Mouse (Mus musculus): ENCODE results near the gene Scd2. TPM values are rescaled to one million over a fixed set of nuclear protein-coding genes. Genes with fewer than 3 reads are reported as not detected.
A peak's percentile ranks its signal among the peaks of the same experiment; 100 is the strongest.
"Not testable (repeated sequence)": the region's sequence is repeated elsewhere in the genome, so short reads cannot be mapped to it uniquely, and the experiment has no call there.

Gene Scd2
- total RNA-seq, 2 experiments from 2014 or later = 78.1 to 82.1 TPM

GRCm38 (mm10) chr19:44274452-44274851 lies 19.0 kb upstream of the Scd2 start:
- no peak for DNase-seq

DNA sequence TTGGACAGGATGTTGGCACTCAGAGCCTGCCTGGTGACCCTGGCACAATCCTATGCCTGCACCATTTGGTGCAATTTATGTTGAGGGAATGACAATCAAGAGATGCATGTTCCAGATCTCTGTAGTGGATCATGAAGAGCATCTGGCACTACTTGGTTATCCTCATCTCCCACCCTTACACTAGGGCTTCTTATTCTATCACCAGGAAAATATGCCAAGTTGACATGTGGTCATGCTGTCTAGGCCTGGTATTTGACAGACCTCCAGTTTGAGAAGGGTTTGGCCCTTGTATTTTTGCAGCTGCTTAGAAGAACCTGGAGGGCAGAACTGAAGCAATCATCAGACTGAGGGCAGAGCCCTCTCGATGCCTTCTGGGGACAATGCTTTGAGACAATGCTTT lies 18.1 kb upstream of the Scd2 start:
- no peak for DNase-seq

DNA sequence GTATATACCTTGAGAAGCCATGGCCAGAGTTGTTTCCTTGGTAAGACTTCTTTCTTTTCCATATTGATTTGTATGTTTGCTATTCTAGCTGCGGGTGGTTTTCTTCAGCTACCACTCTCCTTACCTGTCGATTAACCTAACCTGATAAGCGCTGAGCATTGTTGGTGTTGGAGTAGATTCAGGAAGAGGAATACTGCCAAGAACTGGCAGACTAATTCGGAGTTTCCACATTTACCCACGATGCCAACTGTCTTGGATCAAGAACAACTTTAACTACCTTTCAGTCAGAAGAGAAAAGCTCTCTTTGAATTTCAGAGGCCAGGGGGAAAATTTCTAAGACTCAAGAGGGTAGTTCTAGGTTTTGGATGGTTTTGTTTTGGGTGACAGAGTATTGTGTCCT lies 16.6 kb upstream of the Scd2 start:
- DNase-seq = no peak

GRCm38 (mm10) chr19:44277931-44278330 lies 15.5 kb upstream of the Scd2 start:
- no peak for DNase-seq

GRCm38 (mm10) chr19:44280755-44281154 lies 12.7 kb upstream of the Scd2 start:
- DNase-seq = peak; percentile 38

GRCm38 (mm10) chr19:44281825-44282447 lies 11.5 kb upstream of the Scd2 start:
- DNase-seq = not testable (repeated sequence)

DNA sequence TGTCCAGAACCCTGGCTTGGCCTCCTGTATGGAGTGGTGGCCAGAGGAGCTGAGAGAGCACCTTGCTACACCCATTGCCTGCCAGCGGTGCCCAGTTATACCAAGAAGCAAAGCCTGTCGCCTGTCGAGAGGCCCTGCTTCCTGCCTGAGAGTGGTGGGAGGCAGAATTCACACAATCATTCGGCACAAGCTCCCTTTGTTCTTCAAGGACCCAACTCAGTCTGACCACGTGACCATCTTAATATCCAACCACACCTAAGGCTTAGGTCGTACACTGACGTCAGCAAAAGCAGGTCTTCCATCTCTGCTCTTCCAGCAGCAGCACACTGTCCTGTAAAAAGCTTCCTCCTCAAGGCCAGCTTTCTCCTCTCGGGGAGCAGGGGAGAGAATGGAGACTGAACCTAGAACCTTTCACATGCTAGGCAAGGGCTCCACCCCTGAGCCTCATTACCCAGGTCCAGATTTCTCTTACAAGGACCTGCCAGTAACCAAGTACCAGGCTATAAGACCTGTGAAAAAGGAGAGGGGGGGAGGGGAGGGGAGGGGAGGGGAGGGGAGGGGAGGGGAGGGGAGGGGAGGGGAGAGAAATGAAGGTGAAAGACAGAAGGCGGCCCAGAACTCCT lies 10.8 kb upstream of the Scd2 start:
- DNase-seq = no peak

DNA sequence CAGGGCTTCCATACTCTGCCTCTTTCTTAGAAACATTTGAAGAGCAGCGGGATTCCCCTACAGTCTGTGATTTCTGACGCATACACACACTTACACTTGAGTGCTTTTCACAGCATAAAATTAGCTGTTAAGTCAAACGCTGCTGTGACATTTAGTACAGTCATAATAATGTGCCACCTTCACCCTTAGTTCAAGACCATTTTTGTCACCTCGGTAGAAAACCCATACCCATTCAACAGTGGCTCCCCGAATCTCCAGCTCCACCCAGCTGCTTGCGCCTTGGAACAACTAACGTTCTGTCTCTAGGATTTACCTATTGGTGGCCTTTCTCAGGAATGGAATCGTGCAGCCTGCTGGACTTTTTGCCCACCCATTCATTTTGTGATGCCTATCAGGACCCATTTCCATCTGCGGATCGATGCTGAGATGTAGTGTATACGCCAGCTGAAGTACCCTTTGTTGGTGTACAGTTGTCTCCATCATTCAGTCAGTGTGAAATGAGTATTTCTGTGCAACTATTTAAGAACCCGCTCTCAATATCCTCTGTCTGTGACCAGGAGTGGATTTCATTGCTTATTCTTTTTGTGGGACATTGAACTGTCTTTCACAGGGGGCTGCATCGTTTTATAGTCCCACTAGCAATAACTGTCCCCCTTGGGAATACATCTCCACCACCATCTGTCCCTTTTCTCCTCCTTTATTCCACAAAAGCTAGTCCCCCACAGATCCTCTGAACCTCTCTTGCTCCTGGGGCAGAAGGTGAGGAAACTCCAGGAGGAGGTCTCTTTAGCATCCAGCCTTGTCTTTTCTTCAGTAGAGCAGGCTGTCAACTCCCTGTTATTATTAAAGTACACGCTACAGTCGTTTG lies 10.1 kb upstream of the Scd2 start:
- DNase-seq = no peak

DNA sequence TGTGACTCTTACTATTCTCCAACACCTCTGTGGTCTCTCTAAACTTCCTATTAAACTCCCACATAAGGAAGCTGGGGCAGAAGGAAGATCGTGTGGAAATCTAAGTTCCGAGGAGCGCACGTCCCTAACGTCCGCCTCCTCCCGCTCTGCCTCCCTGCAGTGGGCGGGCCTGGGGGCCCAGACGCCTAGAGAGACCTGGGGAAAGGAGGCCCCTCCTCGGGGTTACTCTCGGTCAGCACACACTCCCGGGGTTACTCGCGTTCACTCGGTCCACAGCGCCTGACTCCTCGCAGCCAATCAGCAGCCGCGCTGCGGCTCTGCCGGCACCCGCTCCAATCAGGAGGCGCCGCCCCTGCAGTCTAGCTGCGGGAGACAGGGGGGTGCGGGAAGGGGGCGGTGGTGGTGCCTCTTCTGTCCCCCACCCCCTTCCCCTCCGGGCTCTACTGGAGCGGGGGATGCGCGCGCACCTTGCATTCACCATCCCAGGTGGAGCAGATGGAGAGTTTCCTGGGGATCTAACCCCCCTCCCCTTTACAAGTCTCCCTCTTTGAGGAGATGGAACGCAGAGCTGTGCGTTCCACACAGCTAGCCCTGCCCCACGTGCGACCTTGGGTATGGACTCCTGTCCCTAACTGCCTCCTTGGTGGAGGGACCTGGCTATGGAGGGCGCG lies 9.3 kb upstream of the Scd2 start:
- peak; percentile 89 for DNase-seq

GRCm38 (mm10) chr19:44284723-44285122 lies 8.8 kb upstream of the Scd2 start:
- no peak for DNase-seq

DNA sequence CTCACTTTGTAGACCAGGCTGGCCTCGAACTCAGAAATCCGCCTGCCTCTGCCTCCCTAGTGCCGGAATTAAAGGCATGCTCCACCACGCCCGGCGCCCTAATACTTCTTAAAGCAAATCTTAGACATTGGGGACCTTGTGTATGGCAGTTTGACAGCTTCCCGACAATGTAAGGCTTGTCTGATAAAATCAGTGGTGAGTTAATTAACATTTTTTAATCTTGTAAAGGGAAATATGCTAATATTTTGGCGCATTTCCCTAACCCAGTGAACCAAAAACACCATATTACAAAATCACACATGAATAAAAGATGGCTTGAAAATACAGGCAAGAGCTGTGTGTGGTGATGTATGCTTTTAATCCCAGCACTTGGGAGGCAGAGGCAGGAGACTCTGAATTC lies 7.9 kb upstream of the Scd2 start:
- DNase-seq = no peak

DNA sequence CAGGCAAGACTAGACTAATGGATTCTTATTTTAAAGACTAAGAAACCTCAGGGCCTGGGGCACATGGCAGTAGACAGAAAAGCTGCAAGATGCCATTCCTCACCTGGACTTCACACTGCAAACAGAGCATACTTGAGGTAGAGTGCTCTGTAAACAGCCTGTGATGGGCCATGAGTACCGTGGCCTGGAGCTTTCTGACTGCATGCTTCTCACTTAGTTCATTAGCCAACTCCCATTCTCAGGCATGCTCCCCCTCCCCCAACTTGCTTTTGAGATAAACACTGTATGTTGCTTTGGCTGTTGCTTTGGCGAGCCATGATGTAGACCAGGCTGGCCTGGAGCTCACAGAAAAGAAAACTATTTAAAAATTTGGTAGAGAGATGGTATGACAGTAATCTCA lies 7.4 kb upstream of the Scd2 start:
- no peak for DNase-seq

DNA sequence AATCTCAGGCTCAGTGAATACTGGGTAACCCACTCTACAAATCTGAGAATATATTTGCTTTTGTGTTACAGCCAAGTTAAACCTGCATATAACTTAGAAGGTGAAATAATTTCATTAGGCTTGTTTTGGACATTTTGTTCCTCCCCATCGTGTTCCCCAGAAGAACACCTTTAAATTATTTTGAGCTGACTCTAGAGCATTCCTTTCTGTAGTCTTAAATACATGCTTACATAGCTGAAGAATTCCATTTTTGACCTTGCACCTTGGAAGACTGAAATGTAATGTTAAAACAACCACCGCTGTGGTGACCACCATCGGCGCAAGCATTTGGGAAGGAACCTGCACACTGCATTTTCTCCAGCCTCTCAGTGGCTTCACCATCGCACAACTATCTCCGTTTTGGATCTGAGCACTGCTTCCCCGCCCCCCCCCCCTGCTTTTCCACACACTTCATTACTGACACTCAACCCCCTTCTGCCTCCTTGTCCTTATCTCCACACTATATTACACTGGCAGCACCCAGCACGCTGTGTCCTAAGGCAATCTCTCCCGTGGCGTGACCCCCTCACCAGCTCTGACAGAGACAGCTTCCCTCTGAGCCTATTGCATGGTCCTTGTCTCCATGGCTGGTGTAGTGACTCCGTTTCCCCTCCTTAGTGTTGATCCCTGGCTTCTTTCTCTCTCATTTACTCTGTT lies 5.9 kb upstream of the Scd2 start:
- no peak for DNase-seq

- no peak for DNase-seq
These were observed 1.4 kb upstream of the Scd2 start for GRCm38 (mm10) chr19:44292083-44292482.

DNA sequence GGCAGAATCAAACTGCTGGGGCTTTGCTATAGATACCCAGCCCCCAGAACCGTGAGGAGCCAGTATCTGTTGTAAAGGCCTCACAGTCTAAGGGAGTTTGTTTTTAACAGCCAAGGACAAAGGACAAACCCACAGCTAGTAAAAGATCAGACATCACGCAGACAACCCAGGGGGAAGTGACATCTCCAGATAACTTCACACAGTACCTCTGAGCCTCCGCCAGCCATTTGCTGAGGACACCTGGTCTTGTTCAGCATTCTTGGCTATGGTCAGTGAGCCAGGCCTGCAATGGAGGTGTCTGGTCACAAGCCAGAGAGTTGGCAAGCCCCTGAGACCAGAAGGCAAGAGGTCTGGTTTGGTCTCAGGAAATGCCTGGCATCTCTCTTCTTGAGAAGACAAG lies 991 bp upstream of the Scd2 start:
- DNase-seq = no peak

DNA sequence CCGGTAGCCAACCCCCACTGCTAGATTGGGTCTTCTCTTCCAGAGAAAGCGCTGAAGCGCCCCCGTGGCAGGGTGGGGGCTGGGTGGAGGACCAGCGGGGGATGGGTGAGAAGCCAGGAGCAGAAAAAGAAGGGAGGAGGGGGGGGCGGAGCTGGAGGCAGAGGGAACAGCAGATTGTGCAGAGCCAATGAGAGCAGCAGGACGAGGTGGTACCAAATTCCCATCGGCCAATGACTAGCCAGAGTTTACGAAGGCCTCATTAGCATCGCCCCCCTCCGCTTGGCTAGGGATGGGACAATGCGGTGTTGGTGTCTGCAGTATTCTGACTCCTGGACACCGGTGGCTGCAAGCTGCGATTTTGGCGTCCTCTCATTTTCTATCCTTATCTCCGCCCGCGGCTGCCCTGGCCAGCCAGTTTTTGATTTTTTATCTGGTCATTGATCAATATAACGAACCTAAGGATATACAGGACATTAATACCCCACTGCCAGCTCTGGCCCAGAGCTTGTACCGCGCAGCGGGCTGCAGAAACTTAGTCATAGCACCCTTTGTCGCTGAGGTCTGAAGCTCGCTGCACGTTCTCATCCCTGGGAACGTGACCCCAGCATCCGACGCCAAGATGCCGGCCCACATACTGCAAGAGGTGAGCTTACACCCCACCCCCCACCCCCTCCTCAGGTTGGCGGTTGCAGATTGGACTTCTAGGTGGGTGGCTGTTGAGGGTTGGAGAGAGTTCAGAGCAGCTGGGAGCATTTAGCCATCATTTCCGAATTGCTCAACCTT lies 486 bp downstream of the Scd2 start:
- peak; percentile 88 for DNase-seq

DNA sequence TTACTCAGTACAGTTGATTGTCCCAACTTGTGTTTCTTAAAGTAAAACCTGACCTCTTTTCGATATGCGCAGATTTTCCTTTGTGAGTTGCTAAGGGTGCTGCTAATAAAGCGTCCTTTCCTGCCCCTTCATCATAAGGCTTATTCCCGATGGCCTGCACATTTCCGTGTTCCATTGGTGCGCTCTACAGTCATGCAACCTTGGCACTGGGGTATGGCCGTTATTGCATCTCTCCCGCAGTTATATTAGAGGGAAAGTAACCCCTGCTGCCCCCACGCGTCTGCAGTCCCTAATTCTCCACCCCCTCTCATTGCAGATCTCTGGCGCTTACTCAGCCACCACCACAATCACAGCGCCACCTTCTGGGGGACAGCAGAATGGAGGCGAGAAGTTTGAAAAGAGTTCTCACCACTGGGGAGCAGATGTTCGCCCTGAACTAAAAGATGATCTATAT lies 1.1 kb downstream of the Scd2 start:
- DNase-seq = peak; percentile 93

GRCm38 (mm10) chr19:44295251-44295650 lies 1.8 kb downstream of the Scd2 start:
- DNase-seq = peak; percentile 47

DNA sequence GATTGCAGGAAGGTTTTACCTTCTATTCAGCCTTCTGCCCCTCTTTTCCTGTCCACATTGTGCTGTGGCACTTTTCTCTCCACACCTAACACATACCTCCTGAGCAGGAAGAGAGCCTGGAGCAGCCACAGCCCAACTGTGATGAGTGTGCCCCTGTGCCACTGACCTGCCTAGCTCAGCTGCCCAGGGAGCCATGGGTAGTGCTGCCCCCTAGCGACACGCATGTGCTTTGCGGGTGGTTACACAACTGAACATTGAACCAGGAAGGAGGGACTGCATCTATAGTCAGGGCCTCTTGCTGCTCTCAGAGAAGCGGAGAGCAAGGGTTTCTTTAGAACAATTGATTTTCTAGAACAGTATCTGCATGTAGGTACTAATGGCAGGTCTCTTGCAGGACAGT lies 2.3 kb downstream of the Scd2 start:
- peak; percentile 91 for DNase-seq

- no peak for DNase-seq
These were observed 2.7 kb downstream of the Scd2 start for GRCm38 (mm10) chr19:44296186-44296585.

DNA sequence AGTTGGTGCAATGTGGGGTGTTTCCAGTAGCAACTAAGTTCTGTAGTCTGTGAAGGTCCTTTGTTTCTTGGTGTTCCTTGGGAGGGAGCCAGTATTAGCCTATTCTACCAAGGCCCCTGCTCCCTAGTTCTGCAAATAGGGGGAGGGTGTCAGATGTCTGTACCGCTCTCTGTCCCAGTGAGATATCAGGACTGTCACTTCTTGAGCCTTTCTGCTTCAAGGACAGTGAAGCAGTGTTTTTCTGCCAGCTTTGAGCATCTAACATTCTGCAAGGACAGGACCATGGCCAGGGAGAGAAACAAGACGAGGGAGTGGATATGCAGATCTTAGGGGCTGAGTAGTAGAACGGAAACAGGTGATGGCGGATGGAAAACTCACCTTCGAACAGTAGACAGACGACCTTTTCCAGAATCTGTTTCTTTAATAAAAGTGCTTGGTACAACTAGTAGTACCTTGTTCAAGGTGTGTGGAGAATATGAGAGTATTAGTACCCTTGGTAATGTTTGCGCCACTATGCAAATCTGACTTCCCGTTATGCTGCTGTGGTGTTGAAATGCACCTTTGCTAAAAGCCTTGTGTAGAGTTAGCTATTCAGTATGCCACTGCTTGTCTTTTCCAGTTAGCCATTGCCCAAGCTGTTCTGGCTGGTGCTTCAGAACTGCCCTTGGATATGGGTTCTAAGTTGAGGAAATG lies 3.7 kb downstream of the Scd2 start:
- DNase-seq = no peak
